Mouse (Mus musculus): Measurements from ENCODE around the gene Rpl37.
"Not testable (repeated sequence)": the region's sequence is repeated elsewhere in the genome, so short reads cannot be mapped to it uniquely, and the experiment has no call there.

GRCm38 (mm10) chr15:5130887-5131668 is 14.6 kb downstream of the Rpl37 start:
- TF ChIP-seq CTCF, EP300 (IDR thresholded peaks at IDR 0.05): not testable (repeated sequence)

All from lung, postnatal 0 days (tissue).